Mouse (Mus musculus) myocyte (in vitro differentiated cells): ENCODE data around the gene Lrit2. TPM values are rescaled to one million over a fixed set of nuclear protein-coding genes. Genes with fewer than 3 reads are reported as not detected.

Experiments
- H3K27me3 ChIP-seq: one replicate; pipeline ENCODE4 v1.6.1; 2011; ENCODE audit not compliant: control insufficient read depth, insufficient read depth, insufficient read length
- H3K36me3 ChIP-seq: one replicate; pipeline ENCODE4 v1.6.1; 2011; ENCODE audit not compliant: control insufficient read depth, insufficient read depth
- H3K4me2 ChIP-seq: one replicate; pipeline ENCODE4 v1.6.1; 2011; ENCODE audit warnings: low read depth, control low read depth
- H3K4me3 ChIP-seq: one replicate; pipeline ENCODE4 v1.5.1; 2011; ENCODE audit warnings: mild to moderate bottlenecking, control low read depth, moderate library complexity
- H3K79me2 ChIP-seq: one replicate; pipeline ENCODE4 v1.6.1; 2011; ENCODE audit not compliant: control insufficient read depth, insufficient read depth
- H3ac ChIP-seq: one replicate; pipeline ENCODE4 v1.6.1; 2011; ENCODE audit not compliant: control insufficient read depth, insufficient read length
- CEBPB ChIP-seq: IDR thresholded peaks from 2 replicates; pipeline ENCODE4 v1.6.1; 2011; ENCODE audit warnings: mild to moderate bottlenecking, moderate library complexity; ENCODE audit not compliant: poor library complexity, insufficient read depth, severe bottlenecking
- E2F4 ChIP-seq: IDR thresholded peaks from one replicate; pipeline ENCODE4 v1.6.1; 2011; ENCODE audit warnings: mild to moderate bottlenecking, control low read depth, moderate library complexity; ENCODE audit not compliant: insufficient read depth
- MAX ChIP-seq: IDR thresholded peaks from one replicate; pipeline ENCODE4 v1.6.1; 2011; ENCODE audit warnings: low read depth, mild to moderate bottlenecking, control low read depth
- MYOD1 ChIP-seq, 3 experiments: IDR thresholded peaks; one replicate each; pipeline ENCODE4 v1.6.1; 2011; ENCODE audit warnings: control low read depth in 2 of 3, low read depth in 2 of 3, mild to moderate bottlenecking in 2 of 3, moderate library complexity in 1 of 3; ENCODE audit not compliant: insufficient read length in 2 of 3, control insufficient read depth in 1 of 3
- MYOG ChIP-seq, 3 experiments: IDR thresholded peaks; one replicate each; pipeline ENCODE4 v1.6.1; 2011; ENCODE audit warnings: control low read depth in 2 of 3, low read depth in 2 of 3, mild to moderate bottlenecking in 2 of 3; ENCODE audit not compliant: insufficient read length in 2 of 3, control insufficient read depth in 1 of 3, insufficient read depth in 1 of 3
- POLR2A ChIP-seq: IDR thresholded peaks from one replicate; pipeline ENCODE4 v1.6.1; 2011; ENCODE audit warnings: low read depth, mild to moderate bottlenecking, control low read depth, moderate library complexity; ENCODE audit not compliant: insufficient read length
- POLR2AphosphoS2 ChIP-seq: IDR thresholded peaks from one replicate; pipeline ENCODE4 v1.6.1; 2011; ENCODE audit warnings: low read depth, control low read depth; ENCODE audit not compliant: insufficient read length
- REST ChIP-seq: IDR thresholded peaks from one replicate; pipeline ENCODE4 v1.6.1; 2011; ENCODE audit warnings: mild to moderate bottlenecking, control low read depth, moderate library complexity; ENCODE audit not compliant: insufficient read depth, insufficient read length
- SRF ChIP-seq: IDR thresholded peaks from one replicate; pipeline ENCODE4 v1.6.1; 2011; ENCODE audit warnings: low read depth; ENCODE audit not compliant: control insufficient read depth, insufficient read length
- TCF12 ChIP-seq: IDR thresholded peaks from one replicate; pipeline ENCODE4 v1.6.1; 2011; ENCODE audit warnings: mild to moderate bottlenecking, control low read depth; ENCODE audit not compliant: poor library complexity, insufficient read depth, severe bottlenecking
- TCF3 ChIP-seq: IDR thresholded peaks from one replicate; pipeline ENCODE4 v1.6.1; 2011; ENCODE audit warnings: low read depth, control low read depth; ENCODE audit not compliant: insufficient read length
- USF1 ChIP-seq: IDR thresholded peaks from one replicate; pipeline ENCODE4 v1.6.1; 2011; ENCODE audit warnings: low read depth, mild to moderate bottlenecking, control low read depth, moderate library complexity
- polyA plus RNA-seq: library from polyadenylated mRNA; unstranded; fragments of >200 nt; fragmentation: generic; extraction: Trizol; gene quantifications from one replicate; pipeline ENCODE4 v1.2.1, GENCODE M21; 2012; ENCODE audit warnings: missing spikeins

Lrit2 gene
- polyA plus RNA-seq = not detected

GRCm38 (mm10) chr14:37067629-37068028 lies at the start of gene Lrit2:
Gene Lrit2, plus strand, starts transcription at chr14:37067929.
- TF ChIP-seq MYOD1 (IDR thresholded peaks at IDR 0.05; ENCODE audit: control insufficient read depth in 1 of 3, insufficient read length in 2 of 3, low read depth in 2 of 3) = no peak
- no peak for TF ChIP-seq CEBPB
- no peak within 1 kb of the TSS for H3ac ChIP-seq
- no peaks in the 10 kb centered on the region for H3K79me2 ChIP-seq
- H3K36me3 ChIP-seq = no peaks in the 10 kb centered on the region
- H3K4me3 ChIP-seq = no peak within 1 kb of the TSS
- H3K4me2 ChIP-seq = no peak within 1 kb of the TSS
- no peaks in the 10 kb centered on the region for H3K27me3 ChIP-seq

- Histone ChIP-seq H3K79me2 (no peaks in the 10 kb centered on the region), H3K4me3 (no peak overlapping the region), H3K27me3 (peaks cover 14% of the 10 kb centered on the region), H3K4me2 (no peak overlapping the region), H3ac (no peak overlapping the region), H3K36me3 (no peaks in the 10 kb centered on the region)
- TF ChIP-seq TCF3 (no peak), TCF12 (no peak)
Measured at GRCm38 (mm10) chr14:37027248-37027933, 40.3 kb upstream of the Lrit2 start.

GRCm38 (mm10) chr14:37027951-37028350 lies 39.8 kb upstream of the Lrit2 start:
- Histone ChIP-seq H3ac (no peak overlapping the region), H3K27me3 (peaks cover 14% of the 10 kb centered on the region), H3K79me2 (no peaks in the 10 kb centered on the region), H3K4me3 (no peak overlapping the region), H3K36me3 (no peaks in the 10 kb centered on the region), H3K4me2 (no peak overlapping the region)
- TF ChIP-seq POLR2AphosphoS2 = no peak
- no peak for TF ChIP-seq MYOG (IDR thresholded peaks at IDR 0.05; ENCODE audit: control insufficient read depth in 1 of 3, insufficient read depth in 1 of 3, insufficient read length in 2 of 3, low read depth in 2 of 3)
- TF ChIP-seq TCF3 = no peak
- no peak for TF ChIP-seq MYOD1 (IDR thresholded peaks at IDR 0.05; ENCODE audit: control insufficient read depth in 1 of 3, insufficient read length in 2 of 3, low read depth in 2 of 3)
- TF ChIP-seq E2F4 = no peak
- TF ChIP-seq REST = no peak
- TF ChIP-seq USF1 = no peak
- TF ChIP-seq MAX = no peak
- no peak for TF ChIP-seq CEBPB

- Histone ChIP-seq H3K79me2 (no peaks in the 10 kb centered on the region), H3K36me3 (no peaks in the 10 kb centered on the region), H3ac (no peak overlapping the region), H3K4me2 (no peak overlapping the region), H3K4me3 (no peak overlapping the region), H3K27me3 (peaks cover 14% of the 10 kb centered on the region)
- TF ChIP-seq MYOG (IDR thresholded peaks at IDR 0.05; ENCODE audit: control insufficient read depth in 1 of 3, insufficient read depth in 1 of 3, insufficient read length in 2 of 3, low read depth in 2 of 3) (no peak), SRF (no peak), USF1 (no peak), TCF12 (no peak), POLR2A (no peak), REST (no peak), MAX (no peak)
Measured at GRCm38 (mm10) chr14:37028555-37028954, 39.2 kb upstream of the Lrit2 start.

- no peak for TF ChIP-seq CEBPB
- peak; percentile 56 to 96 (median 95) for TF ChIP-seq MYOG (IDR thresholded peaks at IDR 0.05; ENCODE audit: control insufficient read depth in 1 of 3, insufficient read depth in 1 of 3, insufficient read length in 2 of 3, low read depth in 2 of 3)
- no peak for TF ChIP-seq USF1
- TF ChIP-seq TCF3 = peak; percentile 89
- peak in 2 of 3 experiments; percentile 98 to 99 for TF ChIP-seq MYOD1 (IDR thresholded peaks at IDR 0.05; ENCODE audit: control insufficient read depth in 1 of 3, insufficient read length in 2 of 3, low read depth in 2 of 3)
- peak; percentile 84 for TF ChIP-seq TCF12
- no peak for TF ChIP-seq MAX
- TF ChIP-seq SRF = no peak
- Histone ChIP-seq H3K4me3 (no peak overlapping the region), H3K27me3 (peaks cover 9% of the 10 kb centered on the region), H3K4me2 (peak overlapping the region; percentile 99), H3ac (no peak overlapping the region), H3K36me3 (no peaks in the 10 kb centered on the region), H3K79me2 (no peaks in the 10 kb centered on the region)
Measured at GRCm38 (mm10) chr14:37032481-37033104, 35.1 kb upstream of the Lrit2 start.

GRCm38 (mm10) chr14:37033241-37033640 lies 34.5 kb upstream of the Lrit2 start:
- Histone ChIP-seq H3K4me3 (no peak overlapping the region), H3K27me3 (peaks cover 9% of the 10 kb centered on the region)

More at GRCm38 (mm10) chr14:37033241-37033640, 34.5 kb upstream of the Lrit2 start:
- H3K36me3 ChIP-seq = no peaks in the 10 kb centered on the region
- H3K79me2 ChIP-seq = no peaks in the 10 kb centered on the region
- no peak overlapping the region for H3ac ChIP-seq
- H3K4me2 ChIP-seq = peak overlapping the region; percentile 99
- no peak for TF ChIP-seq MAX
- peak in 1 of 3 experiments; percentile 12 for TF ChIP-seq MYOD1 (IDR thresholded peaks at IDR 0.05; ENCODE audit: control insufficient read depth in 1 of 3, insufficient read length in 2 of 3, low read depth in 2 of 3)
- TF ChIP-seq MYOG (IDR thresholded peaks at IDR 0.05; ENCODE audit: control insufficient read depth in 1 of 3, insufficient read depth in 1 of 3, insufficient read length in 2 of 3, low read depth in 2 of 3) = peak in 1 of 3 experiments; percentile 7
